Mouse (Mus musculus) brain, embryonic 14.5 days (tissue): ENCODE measurements around the gene Araf. TPM values are rescaled to one million over a fixed set of nuclear protein-coding genes. Genes with fewer than 3 reads are reported as not detected.

ENCODE experiments used
- DNase-seq: peaks from one replicate; pipeline ENCODE4 v3.0.0-alpha.2; 2011; ENCODE audit warnings: low read depth
- CTCF ChIP-seq: fragments of 200-500 bp; IDR thresholded peaks from 2 replicates; pipeline ENCODE4 v1.5.1; 2012; ENCODE audit warnings: inconsistent platforms, mild to moderate bottlenecking, moderate library complexity, borderline replicate concordance; ENCODE audit not compliant: insufficient read depth, insufficient read length; ENCODE audit errors: extremely low read depth
- POLR2A ChIP-seq: fragments of 200-500 bp; IDR thresholded peaks from 2 replicates; pipeline ENCODE4 v1.6.1; 2012; ENCODE audit warnings: mild to moderate bottlenecking, inconsistent platforms, borderline replicate concordance; ENCODE audit not compliant: poor library complexity, insufficient read depth, insufficient read length, severe bottlenecking; ENCODE audit errors: extremely low read depth
- polyA plus RNA-seq: library from polyadenylated mRNA; depleted of rRNA; stranded (reverse); fragments of >200 nt; gene quantifications from 2 replicates; pipeline ENCODE4 v1.2.3, GENCODE M21; 2012

The Araf gene
- polyA plus RNA-seq, 1 experiment = 229 TPM

- peak; percentile 99 for DNase-seq
- TF ChIP-seq POLR2A (peak; percentile 61; the same call in 1 of the 2 replicates), CTCF (no peak)
Observed at GRCm38 (mm10) chrX:20848256-20848984, 50.8 kb downstream of the Araf start.

- TF ChIP-seq POLR2A (no peak), CTCF (no peak)
- DNase-seq = no peak
Observed at GRCm38 (mm10) chrX:20853794-20854193, 56.2 kb downstream of the Araf start.

- TF ChIP-seq CTCF (no peak), POLR2A (no peak)
- no peak for DNase-seq
Observed at GRCm38 (mm10) chrX:20861453-20862104, 64.0 kb downstream of the Araf start.

- TF ChIP-seq CTCF = no peak
- no peak for TF ChIP-seq POLR2A
- no peak for DNase-seq
Observed at GRCm38 (mm10) chrX:20862105-20863065, 64.8 kb downstream of the Araf start.

- no peak for TF ChIP-seq CTCF
- no peak for TF ChIP-seq POLR2A
- no peak for DNase-seq
Observed at GRCm38 (mm10) chrX:20863161-20864101, 65.8 kb downstream of the Araf start.

- DNase-seq = no peak
- no peak for TF ChIP-seq CTCF
- no peak for TF ChIP-seq POLR2A
Observed at GRCm38 (mm10) chrX:20868091-20868490, 70.5 kb downstream of the Araf start.

- DNase-seq = no peak
- TF ChIP-seq CTCF (no peak), POLR2A (no peak)
Observed at GRCm38 (mm10) chrX:20869203-20869602, 71.6 kb downstream of the Araf start.

GRCm38 (mm10) chrX:20869962-20870513, 72.4 kb downstream of the Araf start, which contains the start of gene Timp1:
Gene Timp1 (plus strand): TSS chrX:20870166.
- TF ChIP-seq POLR2A (no peak), CTCF (no peak)
- DNase-seq = peak; percentile 35

GRCm38 (mm10) chrX:20872928-20873500, 75.4 kb downstream of the Araf start:
- no peak for DNase-seq
- TF ChIP-seq POLR2A (no peak), CTCF (no peak)
